Mouse (Mus musculus) C2C12 (cell line): ENCODE measurements around the gene Zfp592.

Experiments used
- CEBPB ChIP-seq: IDR thresholded peaks from one replicate; pipeline ENCODE4 v1.6.1; 2011; ENCODE audit warnings: low read depth, mild to moderate bottlenecking, control low read depth, moderate library complexity
- CTCF ChIP-seq: IDR thresholded peaks from one replicate; pipeline ENCODE4 v1.5.1; 2011; ENCODE audit not compliant: control insufficient read depth, insufficient read depth, insufficient read length
- MAX ChIP-seq: IDR thresholded peaks from one replicate; pipeline ENCODE4 v1.6.1; 2011; ENCODE audit warnings: mild to moderate bottlenecking, control low read depth
- MYOD1 ChIP-seq: IDR thresholded peaks from one replicate; pipeline ENCODE4 v1.6.1; 2011; ENCODE audit warnings: low read depth; ENCODE audit not compliant: control insufficient read depth, insufficient read length
- MYOG ChIP-seq: IDR thresholded peaks from one replicate; pipeline ENCODE4 v1.6.1; 2011; ENCODE audit not compliant: control insufficient read depth, insufficient read length; ENCODE audit errors: extremely low read depth
- USF1 ChIP-seq: IDR thresholded peaks from one replicate; pipeline ENCODE4 v1.6.1; 2011; ENCODE audit warnings: low read depth, mild to moderate bottlenecking, control low read depth, moderate library complexity

DNA sequence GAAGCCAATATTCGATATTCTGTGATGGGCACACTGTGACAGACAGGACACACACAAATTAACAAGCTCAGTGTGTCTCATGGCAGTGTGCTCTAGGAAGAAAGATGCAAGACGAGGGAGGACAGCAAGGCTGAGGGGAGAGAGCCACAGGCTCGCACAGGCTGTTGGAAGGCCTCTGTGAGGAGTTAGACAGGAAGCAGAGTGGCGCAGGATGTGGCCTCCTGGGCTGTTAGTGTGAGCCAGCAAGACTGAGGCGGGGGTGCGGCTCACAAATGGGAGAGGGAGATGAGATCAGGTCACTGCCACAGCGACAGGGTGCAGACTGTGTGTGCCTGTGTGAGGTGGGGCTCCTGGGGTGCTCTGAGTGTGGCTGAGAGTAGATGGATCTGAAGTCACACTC lies 81.8 kb downstream of the Zfp592 start:
- TF ChIP-seq MAX: no peak
- no peak for TF ChIP-seq CTCF
- no peak for TF ChIP-seq MYOD1
- no peak for TF ChIP-seq MYOG
- TF ChIP-seq USF1: no peak
- TF ChIP-seq CEBPB: no peak
